Mouse (Mus musculus) fat pad, adult 2 months (tissue): ENCODE data around the gene Arrb2.

Experiments
- DNase-seq: peaks from one replicate; pipeline ENCODE4 v3.0.0-alpha.2; 2011; ENCODE audit warnings: low read depth, low spot score; ENCODE audit errors: extremely low read depth

Gene Arrb2

GRCm38 (mm10) chr11:70489684-70490083 lies 57.2 kb downstream of the Arrb2 start:
- DNase-seq = no peak
